Mouse (Mus musculus): ENCODE measurements around the gene Gm21887. TPM values are rescaled to one million over a fixed set of nuclear protein-coding genes. Genes with fewer than 3 reads are reported as not detected.
A peak's percentile ranks its signal among the peaks of the same experiment; 100 is the strongest.
"Not testable (repeated sequence)": the region's sequence is repeated elsewhere in the genome, so short reads cannot be mapped to it uniquely, and the experiment has no call there.

Gene Gm21887
- polyA plus RNA-seq, 1 experiment from 2014 or later, result 248 TPM

- not testable (repeated sequence) for H3K9ac ChIP-seq; H3K9me3 ChIP-seq (replicated peaks); H3K4me2 ChIP-seq; H3K4me3 ChIP-seq (replicated peaks); H3K27me3 ChIP-seq; ATAC-seq (replicated peaks; ENCODE audit: low FRiP score); H3K27ac ChIP-seq; H3K36me3 ChIP-seq; H3K4me1 ChIP-seq
- 18% methylated on average over 2 of the region's 2 CpGs for WGBS
These were observed 14.4 kb upstream of the Gm21887 start for GRCm38 (mm10) chrX:169994866-169995711.

- H3K9ac ChIP-seq; H3K9me3 ChIP-seq (replicated peaks); H3K27ac ChIP-seq; H3K4me2 ChIP-seq; ATAC-seq (replicated peaks; ENCODE audit: low FRiP score); H3K4me3 ChIP-seq (replicated peaks); H3K4me1 ChIP-seq; H3K36me3 ChIP-seq; H3K27me3 ChIP-seq: not testable (repeated sequence)
- 0% methylated on average over 1 of the region's 17 CpGs for WGBS
These were observed 13.4 kb upstream of the Gm21887 start for GRCm38 (mm10) chrX:169995909-169996521.

DNA sequence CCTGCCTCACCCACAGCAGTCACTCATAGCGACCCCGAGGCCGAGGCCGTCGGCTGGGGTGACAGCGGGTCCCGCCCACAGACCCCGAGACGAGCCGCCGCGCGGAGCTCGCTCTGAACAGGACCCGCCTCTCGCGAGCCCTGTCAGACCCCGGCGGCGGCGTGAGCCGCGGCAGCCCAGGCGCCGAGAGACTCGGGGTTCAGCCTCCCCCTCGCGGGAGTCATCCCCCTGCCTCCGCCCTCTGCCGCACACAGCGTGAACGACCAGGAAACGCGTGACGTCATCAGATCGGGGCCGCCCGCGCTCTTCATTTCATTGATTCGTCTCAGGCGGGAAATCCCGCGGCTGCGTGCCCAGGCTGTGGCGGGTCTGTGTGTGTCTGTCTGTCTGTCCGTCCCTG lies 12.5 kb upstream of the Gm21887 start:
- not testable (repeated sequence) for H3K4me3 ChIP-seq (replicated peaks); H3K9me3 ChIP-seq (replicated peaks); ATAC-seq (replicated peaks; ENCODE audit: low FRiP score); H3K27ac ChIP-seq; H3K4me2 ChIP-seq; H3K36me3 ChIP-seq; H3K9ac ChIP-seq; H3K4me1 ChIP-seq; H3K27me3 ChIP-seq
- whole genome bisulfite sequencing, result no CpG with 5 or more reads among the region's 46 CpGs

GRCm38 (mm10) chrX:169997456-169997853 lies 12.0 kb upstream of the Gm21887 start:
- WGBS, result 29% methylated on average over 21 of the region's 40 CpGs
- H3K36me3 ChIP-seq; H3K27me3 ChIP-seq; H3K27ac ChIP-seq; H3K9ac ChIP-seq; H3K9me3 ChIP-seq (replicated peaks); H3K4me1 ChIP-seq: not testable (repeated sequence)
- peak overlapping the region; percentile 49 for H3K4me2 ChIP-seq
- peak overlapping the region; percentile 25 for H3K4me3 ChIP-seq (replicated peaks)
- 0 out of 2 replicates have a peak, but pooled peaks have one; percentile 9 for ATAC-seq (replicated peaks; ENCODE audit: low FRiP score)

GRCm38 (mm10) chrX:169997854-169998456 lies 11.5 kb upstream of the Gm21887 start:
- H3K36me3 ChIP-seq; H3K9me3 ChIP-seq (replicated peaks); H3K27ac ChIP-seq; H3K9ac ChIP-seq; H3K4me1 ChIP-seq; H3K27me3 ChIP-seq: not testable (repeated sequence)
- ATAC-seq (replicated peaks; ENCODE audit: low FRiP score), result peak; percentile 87
- H3K4me3 ChIP-seq (replicated peaks), result peak overlapping the region; percentile 25
- 0% methylated on average over 7 of the region's 37 CpGs for WGBS
- H3K4me2 ChIP-seq, result peak overlapping the region; percentile 49

GRCm38 (mm10) chrX:169998559-169999219 lies 10.8 kb upstream of the Gm21887 start:
- WGBS, result 14% methylated on average over 2 of the region's 4 CpGs
- not testable (repeated sequence) for H3K4me1 ChIP-seq; H3K4me2 ChIP-seq; H3K4me3 ChIP-seq (replicated peaks); H3K9ac ChIP-seq; H3K9me3 ChIP-seq (replicated peaks); H3K36me3 ChIP-seq; H3K27me3 ChIP-seq; ATAC-seq (replicated peaks; ENCODE audit: low FRiP score); H3K27ac ChIP-seq

DNA sequence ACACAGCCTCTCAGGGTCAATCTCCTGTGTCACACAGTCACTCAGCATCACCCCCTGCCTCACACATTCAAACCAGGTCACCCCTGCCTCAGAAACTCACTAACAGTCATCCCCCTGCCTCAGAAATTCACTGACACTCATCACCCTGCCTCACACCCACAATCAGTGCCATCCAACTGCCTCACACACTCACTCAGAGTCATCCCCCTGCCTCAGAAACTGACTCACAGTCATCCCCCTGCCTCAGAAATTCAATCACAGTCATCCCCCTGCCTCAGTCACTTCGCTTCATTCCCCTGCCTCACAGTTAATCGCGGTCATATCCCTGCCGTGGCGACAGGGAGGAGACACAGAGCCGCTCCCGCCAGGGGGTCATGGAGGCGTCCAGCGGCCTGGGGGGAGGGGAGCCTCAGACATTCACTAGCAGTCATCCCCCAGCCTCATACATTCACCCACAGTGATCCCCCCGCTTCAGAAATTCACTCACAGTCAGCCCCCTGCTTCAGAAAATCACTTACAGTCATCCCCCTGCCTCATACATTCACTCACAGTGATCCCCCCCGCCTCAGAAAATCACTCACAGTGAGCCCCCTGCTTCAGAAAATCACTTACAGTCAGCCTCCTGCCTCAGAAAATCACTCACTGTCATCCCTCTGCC lies 10.1 kb upstream of the Gm21887 start:
- WGBS, result 42% methylated on average over 6 of the region's 11 CpGs
- peaks cover 12% of the 10 kb centered on the region; the same call in 1 of the 2 replicates for H3K9me3 ChIP-seq (replicated peaks)
- not testable (repeated sequence) for H3K4me2 ChIP-seq; H3K4me3 ChIP-seq (replicated peaks); H3K27me3 ChIP-seq; H3K27ac ChIP-seq; H3K36me3 ChIP-seq; H3K9ac ChIP-seq; H3K4me1 ChIP-seq; ATAC-seq (replicated peaks; ENCODE audit: low FRiP score)

GRCm38 (mm10) chrX:169999912-170000641 lies 9.4 kb upstream of the Gm21887 start:
- H3K27ac ChIP-seq; H3K4me2 ChIP-seq; H3K9ac ChIP-seq; H3K4me1 ChIP-seq; H3K27me3 ChIP-seq; ATAC-seq (replicated peaks; ENCODE audit: low FRiP score); H3K36me3 ChIP-seq; H3K4me3 ChIP-seq (replicated peaks): not testable (repeated sequence)
- 7% methylated on average over 2 of the region's 3 CpGs for WGBS
- peaks cover 13% of the 10 kb centered on the region; the same call in 1 of the 2 replicates for H3K9me3 ChIP-seq (replicated peaks)

GRCm38 (mm10) chrX:170000642-170001387 lies 8.6 kb upstream of the Gm21887 start:
- H3K4me3 ChIP-seq (replicated peaks), result not testable (repeated sequence)
- 47% methylated on average over 6 of the region's 6 CpGs for WGBS

GRCm38 (mm10) chrX:170001388-170001695 lies 8.1 kb upstream of the Gm21887 start:
- WGBS, result 13% methylated on average over 1 of the region's 12 CpGs
- not testable (repeated sequence) for H3K27me3 ChIP-seq; H3K36me3 ChIP-seq; H3K4me1 ChIP-seq; H3K4me3 ChIP-seq (replicated peaks); ATAC-seq (replicated peaks; ENCODE audit: low FRiP score); H3K9ac ChIP-seq; H3K27ac ChIP-seq
- 0 out of 2 replicates have a peak overlapping the region, but pooled peaks have one; percentile 23 for H3K4me2 ChIP-seq
- H3K9me3 ChIP-seq (replicated peaks), result peaks cover 13% of the 10 kb centered on the region; the same call in 1 of the 2 replicates

More at GRCm38 (mm10) chrX:170000642-170001387, 8.6 kb upstream of the Gm21887 start:
- H3K27ac ChIP-seq; H3K36me3 ChIP-seq; H3K27me3 ChIP-seq; ATAC-seq (replicated peaks; ENCODE audit: low FRiP score); H3K9ac ChIP-seq; H3K4me1 ChIP-seq: not testable (repeated sequence)
- Histone ChIP-seq H3K9me3 (replicated peaks) (peaks cover 13% of the 10 kb centered on the region; the same call in 1 of the 2 replicates), H3K4me2 (0 out of 2 replicates have a peak overlapping the region, but pooled peaks have one; percentile 23)
